Mouse (Mus musculus) lung, postnatal 4 days (tissue): ENCODE measurements around the gene Slc16a6.
"Not testable (repeated sequence)": the region's sequence is repeated elsewhere in the genome, so short reads cannot be mapped to it uniquely, and the experiment has no call there.

Experiments
- DNase-seq, 2 experiments: peaks; one replicate each; pipeline ENCODE4 v3.0.0; 2021

Gene Slc16a6

DNA sequence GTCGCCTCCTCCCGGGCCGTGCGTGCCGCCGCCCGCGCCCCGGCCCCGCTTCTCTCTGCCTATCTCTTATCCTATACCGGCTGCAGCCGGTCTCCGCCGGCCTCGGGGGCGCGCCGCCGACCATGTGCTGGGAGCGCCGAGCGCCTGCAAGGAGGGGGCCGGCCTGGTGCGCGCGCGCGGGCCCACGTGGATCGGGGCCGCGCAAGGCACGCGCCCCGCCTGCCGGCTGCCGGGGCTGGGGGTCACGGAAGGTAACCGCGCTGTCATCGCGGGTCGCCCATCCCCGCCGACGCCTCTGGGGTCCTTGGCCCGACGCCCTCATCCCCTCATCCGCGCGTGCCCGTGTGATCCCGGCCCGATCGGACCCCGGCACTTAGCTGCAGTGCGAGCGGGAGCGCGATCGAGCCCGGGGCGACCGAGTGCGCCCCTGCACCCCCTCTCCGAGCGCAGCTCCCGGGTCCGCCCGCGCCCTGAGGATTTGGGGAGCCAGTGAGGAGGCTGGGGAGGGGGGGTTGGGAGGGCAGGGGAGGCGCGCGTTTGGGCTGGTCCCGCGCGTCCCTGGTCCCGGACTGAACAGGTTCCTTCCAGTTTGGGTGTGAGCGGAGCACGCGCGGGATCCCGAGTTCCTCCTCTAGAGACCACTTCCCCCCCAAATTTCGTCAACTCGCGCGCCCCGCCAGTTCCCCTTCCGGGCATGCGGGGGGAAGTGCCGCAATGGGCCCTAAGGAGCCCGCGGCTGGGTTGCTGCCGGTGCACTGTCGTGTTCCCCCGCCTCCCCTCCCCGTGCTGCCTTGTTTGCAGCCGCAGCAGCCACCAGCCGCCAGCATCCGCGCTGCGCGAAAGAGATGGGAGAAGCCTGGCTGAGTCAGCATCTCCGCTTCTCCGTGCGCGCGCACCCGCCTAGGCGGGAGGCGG lies at the start of gene Slc16a6, which contains the start of gene Arsg:
TSS of gene Slc16a6 (minus strand) at position 428 of the 915 bp plus-strand sequence.
TSS of gene Arsg (plus strand) at position 204 of the 915 bp plus-strand sequence.
- peak; percentile 85 to 87 for DNase-seq

DNA sequence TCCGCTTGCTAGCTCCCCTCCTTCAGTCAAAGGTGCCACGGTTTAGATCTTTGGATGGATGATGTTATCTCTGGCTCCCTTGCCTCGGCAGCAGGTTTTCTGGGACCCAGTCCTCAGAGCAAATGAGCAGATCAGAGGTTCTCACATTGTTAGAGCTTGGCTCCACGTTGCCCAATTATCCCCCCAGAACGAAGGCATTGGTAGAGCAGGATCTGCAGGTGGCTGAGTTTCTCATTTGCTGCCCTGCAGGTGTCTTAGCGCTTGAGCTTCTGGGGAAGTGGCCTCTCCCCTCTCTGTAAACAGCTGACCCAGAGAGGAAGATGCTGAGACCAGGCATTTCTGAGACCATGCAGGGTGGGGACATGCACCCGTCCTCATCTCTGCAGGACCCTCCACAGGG lies 47.6 kb upstream of the Slc16a6 start:
- no peak for DNase-seq

DNA sequence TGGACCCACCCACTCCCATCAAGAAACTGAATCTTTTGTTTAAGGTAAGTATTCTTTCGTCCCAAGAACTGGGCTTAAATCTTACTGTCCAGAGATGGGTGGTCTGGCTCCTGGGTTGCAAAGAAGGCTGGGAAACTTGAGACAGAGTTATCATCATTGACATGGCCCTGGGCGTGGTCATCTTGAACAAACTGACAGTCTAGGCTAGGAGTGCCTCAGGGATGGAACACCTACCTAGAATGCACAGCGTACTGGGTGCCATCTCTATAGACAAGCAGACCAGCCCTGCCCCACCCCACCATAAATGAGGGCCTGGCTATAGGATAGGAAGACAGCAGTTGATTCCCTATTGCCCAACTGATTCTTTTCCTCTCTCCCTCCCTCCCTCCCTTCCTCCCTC lies 44.4 kb upstream of the Slc16a6 start:
- no peak for DNase-seq

DNA sequence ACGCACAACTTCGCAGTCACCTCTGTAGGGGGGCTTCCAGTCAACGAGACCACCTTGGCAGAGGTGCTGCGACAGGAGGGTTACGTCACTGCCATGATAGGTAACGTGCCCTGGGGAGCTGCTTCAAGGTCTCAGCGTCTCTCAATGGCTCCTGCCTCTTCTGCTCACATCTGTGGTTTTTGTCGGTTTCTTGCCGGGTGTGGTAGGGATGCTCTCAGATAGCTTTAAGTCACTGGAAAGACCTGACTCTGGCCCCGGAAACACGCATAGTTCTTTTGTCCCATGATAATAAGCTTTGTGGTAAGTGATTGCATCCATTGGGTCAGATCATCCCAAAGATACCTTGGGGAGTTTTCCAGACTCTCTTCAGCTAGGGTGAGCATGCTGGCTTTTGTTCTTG lies 43.9 kb upstream of the Slc16a6 start:
- no peak for DNase-seq

DNA sequence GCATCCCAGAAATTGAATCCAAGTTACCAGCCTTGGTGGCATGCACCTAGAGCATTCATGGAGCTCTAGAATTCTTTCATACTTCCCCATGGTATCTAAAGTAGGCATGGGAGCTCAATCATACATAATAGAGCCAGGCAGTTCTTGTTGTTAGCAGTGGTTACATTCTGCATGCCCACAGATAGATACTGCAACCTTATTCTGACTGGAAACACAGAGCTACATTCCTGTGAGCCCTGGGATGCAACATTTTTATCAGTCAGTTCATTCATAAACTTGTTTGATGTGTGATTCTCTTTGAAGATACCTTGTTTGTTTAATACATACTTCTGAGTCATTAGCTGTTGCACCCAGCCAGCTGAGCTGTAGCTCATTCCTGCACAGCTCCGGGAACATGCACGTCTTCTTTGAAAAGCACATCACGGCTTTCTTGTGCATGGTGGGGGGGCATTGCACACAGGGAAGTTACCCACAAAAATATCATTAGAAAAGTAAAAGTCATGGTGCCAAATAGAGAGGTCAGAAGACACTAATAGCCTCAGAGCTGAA lies 40.7 kb upstream of the Slc16a6 start:
- DNase-seq: no peak

DNA sequence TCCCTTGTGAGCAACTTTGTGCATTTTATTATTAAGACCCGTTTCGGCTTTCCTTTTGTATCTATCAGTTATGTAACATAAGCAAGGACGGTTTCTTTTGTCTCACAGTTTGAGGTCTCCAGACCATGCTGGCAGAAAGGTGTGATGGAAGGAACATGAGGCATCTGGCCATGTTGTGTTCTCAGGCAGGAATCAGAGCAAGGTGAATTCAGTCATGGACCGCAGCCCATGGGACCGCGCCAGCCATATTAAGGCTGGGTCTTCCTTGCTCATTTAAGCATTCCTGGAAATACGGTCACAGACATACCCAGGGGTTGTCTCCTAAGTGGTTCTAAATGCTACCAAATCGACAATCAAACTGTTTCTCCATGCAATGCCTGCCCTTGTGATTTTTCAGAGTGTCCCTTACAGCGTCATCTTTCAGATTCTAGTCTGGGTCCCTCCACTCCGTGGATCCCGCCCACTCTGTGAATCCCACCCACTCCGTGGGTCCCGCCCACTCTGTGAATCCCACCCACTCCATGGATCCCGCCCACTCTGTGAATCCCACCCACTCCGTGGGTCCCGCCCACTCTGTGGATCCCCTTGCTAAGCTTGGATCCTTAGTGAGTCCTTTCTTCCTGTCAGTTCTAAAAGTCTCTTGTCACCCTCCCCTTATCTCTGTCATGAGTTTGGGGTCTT lies 39.7 kb upstream of the Slc16a6 start:
- DNase-seq: no peak

DNA sequence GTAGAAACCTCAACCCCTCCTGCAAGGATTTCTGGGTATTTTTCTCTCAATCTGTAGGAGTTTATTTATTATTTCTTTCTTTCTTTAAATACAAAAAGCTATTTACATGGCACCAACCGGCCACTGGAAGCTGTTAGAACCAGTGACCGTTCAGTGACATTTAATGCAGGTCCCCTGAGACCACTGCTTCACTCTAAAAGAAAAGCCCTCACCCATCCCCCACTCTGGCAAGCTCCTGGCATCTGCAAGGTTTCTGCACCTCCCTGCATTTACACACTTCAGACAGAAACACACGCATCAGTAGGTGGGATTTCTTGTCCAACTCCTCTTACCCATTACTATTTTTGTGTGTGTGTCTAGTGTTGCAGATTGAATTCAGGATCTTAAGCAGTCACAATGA lies 33.7 kb upstream of the Slc16a6 start:
- DNase-seq: no peak

DNA sequence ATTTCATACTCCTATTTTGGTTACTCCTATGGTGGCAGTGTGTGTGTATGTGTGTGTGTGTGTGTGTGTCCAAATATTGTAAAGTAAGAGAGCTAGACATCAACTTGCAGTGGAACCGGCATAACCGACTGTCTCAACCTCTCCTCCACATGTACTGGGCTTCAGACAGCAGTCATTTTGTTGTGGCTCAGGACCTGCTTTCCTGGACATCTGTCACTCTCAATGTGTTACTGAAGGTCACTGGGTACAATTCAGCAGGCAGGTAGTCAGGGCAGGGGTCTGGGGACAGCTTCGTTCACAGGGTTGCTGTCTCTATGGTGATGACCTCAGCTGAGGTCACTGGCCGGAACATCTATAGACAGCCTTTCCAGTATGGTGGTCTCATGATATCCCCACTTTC lies 32.4 kb upstream of the Slc16a6 start:
- no peak for DNase-seq

DNA sequence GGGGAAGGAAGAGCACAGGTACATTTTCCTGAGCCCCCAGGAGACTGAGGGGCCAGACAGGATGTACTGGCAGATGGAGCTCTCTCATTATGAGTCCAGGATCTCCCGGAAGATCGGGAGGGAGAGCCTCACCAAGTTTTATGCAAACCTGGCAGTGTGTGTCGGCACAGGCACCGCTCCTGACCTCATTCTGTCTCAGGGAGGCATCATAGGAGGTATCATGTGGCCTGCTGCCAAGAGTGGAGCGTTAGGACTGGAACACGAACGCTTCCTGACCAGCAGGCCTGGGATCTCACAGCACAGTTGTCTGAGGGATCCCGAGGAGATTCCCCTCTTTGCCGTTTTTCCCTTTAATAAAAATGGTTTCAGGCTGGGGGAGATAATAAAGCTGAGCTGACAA lies 31.6 kb upstream of the Slc16a6 start:
- DNase-seq: no peak

DNA sequence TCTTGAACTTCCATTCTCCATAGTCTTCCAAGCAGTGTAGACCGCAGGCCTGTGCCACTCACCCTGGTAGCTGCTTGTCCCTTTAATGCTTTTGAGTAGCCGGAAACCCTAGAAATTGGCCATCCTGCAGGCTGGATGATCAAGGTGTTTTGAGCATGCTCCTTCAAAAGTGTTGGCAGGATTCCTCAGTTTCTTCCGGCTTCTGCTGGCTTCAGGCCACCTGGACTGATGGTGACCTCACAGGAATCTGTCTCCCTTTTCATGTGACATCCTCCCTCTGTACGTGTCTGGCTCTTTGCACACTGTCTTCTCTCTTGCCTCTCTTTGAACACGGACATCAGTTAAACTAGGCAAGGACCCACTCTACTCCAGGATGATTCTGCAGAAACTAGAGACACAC lies 26.8 kb upstream of the Slc16a6 start:
- peak in 1 of 2 experiments; percentile 26 for DNase-seq

DNA sequence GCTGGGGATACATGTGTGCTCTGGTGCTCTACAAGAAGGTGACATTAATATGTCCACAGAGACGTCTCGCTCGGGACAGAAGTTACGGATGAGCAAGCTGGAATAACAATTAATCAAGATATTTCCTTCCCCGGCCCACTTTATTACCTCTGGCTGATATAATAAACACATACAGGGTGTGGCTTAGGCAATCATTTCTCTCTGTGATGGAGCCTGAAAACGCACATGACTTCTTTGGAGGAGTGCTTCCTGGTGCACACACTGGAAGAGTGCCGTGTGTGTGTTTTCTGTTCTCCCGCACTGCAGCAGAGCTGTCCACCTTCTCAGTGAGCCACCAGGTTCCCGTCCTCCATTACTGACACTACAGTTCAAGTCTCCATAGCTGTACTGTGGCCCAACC lies 24.6 kb upstream of the Slc16a6 start:
- DNase-seq: no peak

DNA sequence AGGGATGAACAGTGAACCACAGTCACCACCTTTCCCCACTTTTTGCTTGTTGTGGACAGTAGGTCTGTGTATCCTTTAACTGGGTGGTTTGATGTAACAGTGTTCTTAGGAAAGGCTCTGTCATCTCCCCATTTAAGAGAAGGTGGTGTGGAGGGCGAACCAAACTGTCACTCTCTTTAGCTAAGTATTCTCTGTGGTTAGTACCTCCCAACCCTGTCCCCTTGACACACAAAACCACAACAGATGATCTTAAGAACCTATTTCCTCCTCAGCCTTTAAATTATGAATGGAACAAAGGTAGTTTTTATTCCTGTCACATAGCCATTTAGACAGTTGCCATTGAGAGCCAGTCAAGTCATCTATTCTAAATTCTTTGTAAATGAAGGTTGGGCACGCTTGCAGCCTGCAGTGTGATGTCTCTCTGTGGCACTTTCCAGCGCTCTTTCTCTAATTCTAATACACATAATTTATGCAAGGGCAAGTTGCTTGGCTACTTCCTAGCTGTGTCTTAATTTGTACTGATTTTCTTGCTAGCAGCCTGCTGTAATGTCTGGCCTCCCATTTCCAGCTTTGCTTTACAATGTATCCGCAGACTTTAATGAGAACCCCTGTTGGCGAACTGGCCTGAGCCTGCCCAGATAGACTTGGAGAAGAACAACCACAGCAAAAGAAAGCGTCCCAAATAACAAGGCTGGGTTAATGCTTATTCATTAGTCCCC lies 23.8 kb upstream of the Slc16a6 start:
- DNase-seq: no peak

DNA sequence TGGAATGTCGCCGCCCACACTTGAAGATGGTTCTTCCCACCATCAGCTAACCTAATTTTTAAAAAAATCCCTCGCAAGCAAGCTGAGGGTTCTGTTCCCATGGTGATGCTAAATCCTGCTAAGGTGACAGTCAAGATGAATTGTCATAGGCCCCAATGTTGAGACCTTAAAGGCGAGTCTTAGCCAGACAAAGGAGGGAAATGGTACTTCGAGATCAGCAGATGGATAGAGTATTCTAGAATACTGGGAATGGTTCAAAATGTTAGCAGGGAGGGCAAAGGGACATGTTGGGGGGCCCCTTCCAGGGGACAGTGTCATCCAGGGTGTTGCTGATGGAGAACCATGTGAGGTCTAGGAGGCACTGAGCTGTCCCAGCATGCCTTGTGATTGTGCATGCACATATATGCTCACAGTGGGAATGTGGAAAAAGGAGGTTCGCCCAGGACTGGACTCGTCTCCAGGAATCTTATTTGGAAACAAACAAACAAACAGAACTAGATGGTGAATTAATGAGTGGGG lies 23.1 kb upstream of the Slc16a6 start:
- DNase-seq: no peak

DNA sequence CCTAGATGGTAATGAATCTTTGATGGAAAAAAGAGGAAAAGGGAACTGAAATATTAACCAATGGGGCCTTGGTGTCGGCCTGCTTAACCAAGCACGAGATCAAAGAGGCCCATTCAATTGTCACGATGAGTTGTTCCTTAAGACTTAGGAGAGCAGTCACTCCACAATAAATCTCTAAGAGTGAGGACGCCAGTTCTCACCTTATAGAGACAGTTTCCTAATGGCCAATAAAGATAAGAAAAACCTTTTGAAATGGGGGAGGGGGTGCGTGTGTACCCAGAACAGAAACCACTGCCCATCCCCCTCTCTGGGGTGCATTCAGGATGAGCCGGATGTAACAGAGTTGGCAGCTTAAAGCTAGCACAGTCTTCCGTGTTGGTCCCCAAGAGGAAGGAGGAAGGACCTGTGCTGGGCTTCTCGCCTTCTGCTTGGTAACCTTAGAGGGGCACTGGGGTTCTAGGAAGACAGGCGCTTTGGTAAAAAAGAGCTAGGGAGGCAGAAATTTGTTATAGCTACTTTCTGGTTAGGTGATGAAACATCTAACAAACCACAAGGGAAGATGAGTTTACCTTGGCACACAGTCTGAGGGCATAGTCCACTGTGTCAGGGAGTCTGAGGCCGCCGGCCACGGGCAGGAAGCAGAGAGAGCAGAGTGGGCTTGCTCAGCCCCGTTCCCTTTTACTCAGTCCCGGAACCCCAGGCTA lies 22.5 kb upstream of the Slc16a6 start:
- peak in 1 of 2 experiments; percentile 20 for DNase-seq

DNA sequence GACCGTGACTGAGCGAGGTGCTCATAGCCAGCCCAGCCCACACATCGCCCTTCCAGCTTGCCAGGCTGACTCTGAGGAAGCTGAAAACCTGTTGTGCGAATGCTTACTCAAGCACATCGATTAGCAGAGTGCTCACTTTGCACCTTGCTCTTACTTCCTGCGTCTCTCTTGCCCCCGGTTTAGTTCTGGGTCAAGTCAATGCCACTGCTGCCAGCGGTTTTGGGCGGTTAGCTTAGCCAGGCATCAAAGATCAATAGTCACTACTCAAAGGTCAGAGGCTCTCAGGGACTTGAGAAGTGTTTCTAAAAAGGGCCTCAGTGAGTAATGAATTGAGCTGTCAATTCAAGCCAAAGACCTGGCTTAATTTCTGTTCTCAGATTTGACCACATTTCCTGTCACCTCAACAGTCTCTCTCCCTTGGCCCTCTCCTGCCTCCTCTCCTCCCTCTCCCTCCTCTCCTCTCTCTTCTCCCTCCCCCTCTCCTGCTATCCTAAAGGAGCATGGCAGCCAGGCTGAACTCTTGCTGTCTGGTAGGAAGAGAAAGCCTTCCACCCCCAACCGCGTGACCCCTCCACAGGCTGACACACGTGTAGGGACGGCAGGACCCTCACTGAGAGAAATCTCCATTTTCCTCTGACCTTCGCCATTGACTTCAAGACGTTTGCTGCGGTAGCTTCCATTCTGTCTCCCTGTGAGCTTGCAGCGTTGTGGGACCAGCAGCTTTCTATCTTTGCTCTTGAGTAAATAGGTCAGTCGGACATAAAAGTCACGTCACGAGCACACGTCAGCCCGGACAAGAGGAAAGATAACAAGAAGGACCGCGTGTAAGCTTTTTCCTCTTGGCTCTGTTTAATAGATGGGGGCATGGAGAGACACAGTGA lies 21.7 kb upstream of the Slc16a6 start:
- DNase-seq: no peak

DNA sequence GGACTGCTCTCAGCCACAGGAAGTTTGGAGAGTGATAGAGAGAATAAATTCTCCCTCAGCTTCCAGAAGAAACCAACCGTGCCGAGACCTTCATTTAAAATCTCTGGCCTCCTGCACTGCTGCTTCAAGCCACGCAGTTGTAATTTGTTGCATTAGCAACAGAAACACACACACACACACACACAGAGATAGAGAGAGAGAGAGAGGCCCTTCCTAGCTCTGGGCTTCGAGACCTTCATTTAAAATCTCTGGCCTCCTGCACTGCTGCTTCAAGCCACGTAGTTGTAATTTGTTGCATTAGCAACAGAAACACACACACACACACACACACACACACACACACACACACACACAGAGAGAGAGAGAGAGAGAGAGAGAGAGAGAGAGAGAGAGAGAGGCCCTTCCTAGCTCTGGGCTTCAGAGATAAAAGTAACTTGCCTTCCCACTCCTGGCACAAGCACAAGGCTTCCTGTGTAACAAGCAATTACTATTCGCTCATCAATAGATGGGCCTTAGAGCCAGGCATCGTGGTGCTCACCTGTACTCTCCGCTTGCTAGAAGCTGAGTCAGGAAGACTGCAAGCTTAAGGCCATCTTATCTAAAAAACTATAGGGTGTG lies 19.6 kb upstream of the Slc16a6 start:
- not testable (repeated sequence) for DNase-seq

DNA sequence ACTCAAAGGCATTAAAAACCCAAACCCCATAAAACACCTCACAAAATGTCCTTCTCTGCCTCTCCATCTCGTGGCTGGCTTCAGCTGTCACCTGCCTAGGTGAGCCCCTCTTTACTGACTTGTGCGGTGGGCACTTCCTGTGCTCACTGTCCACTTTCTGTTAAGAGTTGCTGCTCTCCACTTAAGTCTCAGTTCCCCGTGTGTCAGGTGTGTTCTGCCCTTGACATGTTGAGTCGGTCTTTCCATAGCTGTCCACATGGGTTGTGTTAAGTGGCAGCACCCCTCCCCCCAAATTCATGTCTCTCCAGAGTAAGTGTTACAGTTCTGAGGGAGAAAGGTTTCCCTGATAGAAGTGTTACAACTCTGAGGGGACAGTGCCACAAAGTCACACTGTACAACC lies 18.4 kb upstream of the Slc16a6 start:
- DNase-seq: no peak

DNA sequence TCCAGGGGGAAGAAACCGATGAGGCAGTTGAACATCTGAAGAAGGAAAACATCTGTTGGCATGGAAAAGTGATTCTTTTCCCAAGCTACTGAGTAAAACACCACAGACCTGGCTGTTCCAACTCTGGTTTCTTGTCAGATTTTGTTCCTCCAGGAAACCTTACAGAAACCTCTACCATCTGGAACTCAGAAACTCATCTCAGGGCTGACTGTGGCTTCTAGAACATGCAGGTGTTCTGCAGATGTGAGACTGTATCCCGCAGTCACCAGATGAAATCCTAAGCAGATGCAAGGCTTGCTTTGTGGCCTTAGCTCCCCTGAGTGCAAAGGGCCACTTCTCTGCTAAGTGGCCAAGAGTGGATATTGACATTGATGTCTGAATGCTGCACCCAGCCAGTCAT lies 16.4 kb upstream of the Slc16a6 start:
- DNase-seq: no peak

DNA sequence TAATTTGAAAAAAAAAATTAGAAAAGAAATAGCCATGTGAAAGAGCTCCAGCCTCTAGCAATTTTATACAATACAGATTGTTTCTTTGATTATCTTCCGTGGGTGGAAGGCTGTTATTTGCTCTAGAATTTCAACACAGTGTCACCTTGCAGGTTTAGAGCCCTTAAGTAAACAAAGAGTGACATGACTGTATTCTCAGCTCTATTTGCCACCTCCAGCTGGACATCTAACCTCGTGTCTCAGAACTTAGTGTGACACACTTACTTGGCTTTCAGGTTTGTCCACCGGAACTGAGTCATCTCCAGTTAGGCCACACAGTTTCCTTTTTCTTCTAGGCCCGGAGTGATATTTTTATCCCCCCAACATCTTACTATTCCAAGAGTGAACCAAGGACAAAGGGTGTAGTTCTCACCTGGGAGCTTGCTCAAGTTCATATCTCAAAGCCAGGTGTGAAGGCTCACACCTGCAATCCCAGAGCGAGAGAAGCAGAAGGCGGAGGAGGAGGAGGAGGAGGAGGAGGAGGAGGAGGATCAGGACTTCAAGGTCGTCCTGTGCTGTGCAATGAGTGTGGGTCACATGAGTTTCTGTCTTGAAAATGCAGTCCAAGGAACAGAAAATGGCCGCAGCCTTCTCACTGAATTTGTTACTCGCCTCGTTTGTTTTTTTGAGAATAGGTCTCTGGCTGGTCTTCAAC lies 14.7 kb upstream of the Slc16a6 start:
- DNase-seq: no peak

DNA sequence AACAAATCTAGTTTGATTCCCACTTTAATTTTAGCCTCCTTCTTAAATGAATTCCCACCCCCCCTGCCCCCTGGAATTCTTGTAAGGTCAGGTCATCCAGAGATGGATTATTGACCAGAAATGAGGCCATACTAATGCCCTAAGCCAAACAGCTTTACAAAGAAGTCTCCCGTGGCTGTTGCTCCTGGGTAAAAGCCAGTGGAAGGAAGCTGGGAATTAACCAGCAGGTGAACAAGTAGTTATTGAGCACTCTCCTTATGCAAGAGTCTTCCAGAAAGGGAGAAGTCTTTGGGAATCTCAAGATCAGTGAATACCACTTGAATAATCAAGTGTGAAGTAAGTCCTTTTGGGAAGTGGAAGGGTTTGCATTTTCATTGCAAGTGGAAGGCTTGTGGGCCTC lies 13.7 kb upstream of the Slc16a6 start:
- DNase-seq: no peak
